Mouse (Mus musculus) hindbrain, embryonic 10.5 days (tissue): ENCODE results near the gene Cdt1. TPM values are rescaled to one million over a fixed set of nuclear protein-coding genes. Genes with fewer than 3 reads are reported as not detected.

ENCODE experiments used
- DNase-seq: peaks from one replicate; pipeline ENCODE4 v3.0.0-alpha.2; 2017; ENCODE audit warnings: low spot score
- H3K27ac ChIP-seq: fragments of 300-500 bp; sonication (generic); 2 replicates; pipeline ENCODE4 v1.5.1; 2016; ENCODE audit warnings: mild to moderate bottlenecking, moderate library complexity
- H3K27me3 ChIP-seq: fragments of 300-500 bp; sonication (generic); 2 replicates; pipeline ENCODE4 v1.6.1; 2016; ENCODE audit warnings: mild to moderate bottlenecking; ENCODE audit not compliant: poor library complexity, insufficient read depth, severe bottlenecking
- H3K36me3 ChIP-seq: fragments of 300-500 bp; sonication (generic); 2 replicates; pipeline ENCODE4 v1.6.1; 2016; ENCODE audit warnings: mild to moderate bottlenecking, moderate library complexity
- H3K4me1 ChIP-seq: fragments of 300-500 bp; sonication (generic); replicated peaks from 2 replicates; pipeline ENCODE4 v1.6.1; 2016; ENCODE audit warnings: mild to moderate bottlenecking
- H3K4me3 ChIP-seq: fragments of 300-500 bp; sonication (generic); 2 replicates; pipeline ENCODE4 v1.5.1; 2016; ENCODE audit warnings: mild to moderate bottlenecking, moderate library complexity
- H3K9me3 ChIP-seq: fragments of 300-500 bp; sonication (generic); 2 replicates; pipeline ENCODE4 v1.6.1; 2016; ENCODE audit warnings: mild to moderate bottlenecking, moderate library complexity
- WGBS: fragments of 180-500 bp; shearing (Covaris S2); methylation state at CpG from one replicate; pipeline ENCODE4 v1.1.7; 2016; 5-methylcytosine and 5-hydroxymethylcytosine counted together
- polyA plus RNA-seq: library from polyadenylated mRNA; unstranded; fragments of >200 nt; fragmentation: Nextera tagmentation; extraction: Ambion mirVana; gene quantifications from 2 replicates; pipeline ENCODE4 v1.2.1, GENCODE M21; 2016

Gene Cdt1
- polyA plus RNA-seq = 56.0 and 64.3 TPM in 2 replicates

GRCm38 (mm10) chr8:122567361-122568108 lies at the start of gene Cdt1:
TSS of gene Cdt1 (plus strand) at chr8:122568015.
- under 1% methylated on average over 62 of the region's 62 CpGs for WGBS
- Histone ChIP-seq H3K9me3 (no peaks in the 10 kb centered on the region), H3K4me1 (peaks cover 42% of the 10 kb centered on the region), H3K27me3 (no peaks in the 10 kb centered on the region), H3K27ac (peak within 1 kb of the TSS; percentile 96), H3K4me3 (peak within 1 kb of the TSS; percentile 95), H3K36me3 (peaks cover 48% of the 10 kb centered on the region)
- peak; percentile 97 for DNase-seq

DNA sequence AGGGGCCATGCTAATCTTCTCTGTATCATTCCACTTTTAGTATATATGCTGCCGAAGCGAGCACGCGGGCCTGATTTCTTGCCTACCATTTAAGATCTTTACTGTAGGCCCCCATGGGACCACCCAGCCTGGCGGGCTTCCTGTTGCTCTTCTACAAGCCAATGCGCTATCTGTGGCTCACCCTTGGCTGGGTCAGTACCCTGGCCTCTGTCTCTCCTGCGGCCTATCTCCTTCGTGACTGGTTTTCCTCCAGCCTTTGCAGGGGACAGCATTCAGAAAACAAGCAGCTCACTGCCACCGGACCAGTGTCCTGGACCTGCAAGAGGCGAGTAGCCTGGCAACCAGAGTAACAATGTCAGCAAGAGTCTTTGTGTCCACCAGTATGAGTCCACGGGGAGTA lies 47.2 kb upstream of the Cdt1 start:
- peaks cover 76% of the 10 kb centered on the region for H3K4me1 ChIP-seq
- H3K27ac ChIP-seq = peak overlapping the region; percentile 56
- no peaks in the 10 kb centered on the region for H3K36me3 ChIP-seq
- no peak for DNase-seq
- no peak overlapping the region for H3K4me3 ChIP-seq
- 67% methylated on average over 11 of the region's 11 CpGs for WGBS
- no peaks in the 10 kb centered on the region for H3K9me3 ChIP-seq
- H3K27me3 ChIP-seq = peaks cover 8% of the 10 kb centered on the region; the same call in 1 of the 2 replicates

GRCm38 (mm10) chr8:122522796-122523651 lies 44.8 kb upstream of the Cdt1 start:
- Histone ChIP-seq H3K27me3 (peaks cover 8% of the 10 kb centered on the region; the same call in 1 of the 2 replicates), H3K36me3 (no peaks in the 10 kb centered on the region), H3K4me3 (peak overlapping the region; percentile 14; the same call in 1 of the 2 replicates), H3K4me1 (peaks cover 78% of the 10 kb centered on the region), H3K9me3 (no peaks in the 10 kb centered on the region), H3K27ac (peak overlapping the region; percentile 78)
- DNase-seq = peak; percentile 18
- 49% methylated on average over 14 of the region's 14 CpGs for WGBS

DNA sequence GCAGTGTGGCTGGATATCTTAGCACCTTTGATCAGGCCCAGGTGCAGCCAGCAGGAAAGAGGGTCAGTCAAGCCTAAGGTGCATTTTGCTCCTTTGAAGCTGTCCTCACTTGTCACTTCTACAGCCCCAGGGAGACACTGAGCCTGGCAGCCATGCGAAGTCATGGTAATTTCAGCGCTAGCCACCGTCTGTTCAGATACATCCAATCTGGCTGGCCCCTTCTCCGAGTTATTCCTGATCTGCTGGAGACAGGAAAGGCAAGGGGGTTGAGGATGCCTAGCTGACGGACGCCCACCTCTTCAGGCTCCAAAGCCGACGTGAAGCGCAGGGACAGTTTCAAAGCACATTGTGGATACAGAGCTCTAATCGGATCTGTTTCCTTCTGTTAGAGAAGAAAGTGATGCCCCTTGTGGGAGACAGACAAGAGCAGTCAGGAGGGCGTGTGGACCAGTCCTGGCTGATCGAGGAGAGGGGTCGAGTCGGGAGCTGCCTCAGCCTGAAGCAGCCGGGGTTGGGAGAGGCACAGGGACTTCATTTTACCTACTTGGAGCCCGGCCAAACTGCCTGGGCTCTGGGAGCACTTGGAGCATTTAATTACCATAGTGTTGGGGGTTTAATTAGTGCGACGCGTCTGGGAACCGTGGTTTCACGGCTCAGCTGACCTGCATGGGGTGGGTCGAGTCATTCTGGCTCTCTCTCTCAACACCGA lies 44.0 kb upstream of the Cdt1 start:
- peak overlapping the region; percentile 78 for H3K27ac ChIP-seq
- peaks cover 8% of the 10 kb centered on the region; the same call in 1 of the 2 replicates for H3K27me3 ChIP-seq
- peaks cover 70% of the 10 kb centered on the region for H3K4me1 ChIP-seq
- no peak for DNase-seq
- WGBS = 30% methylated on average over 23 of the region's 23 CpGs
- peak overlapping the region; percentile 26; the same call in 1 of the 2 replicates for H3K4me3 ChIP-seq
- H3K36me3 ChIP-seq = no peaks in the 10 kb centered on the region
- H3K9me3 ChIP-seq = no peaks in the 10 kb centered on the region

DNA sequence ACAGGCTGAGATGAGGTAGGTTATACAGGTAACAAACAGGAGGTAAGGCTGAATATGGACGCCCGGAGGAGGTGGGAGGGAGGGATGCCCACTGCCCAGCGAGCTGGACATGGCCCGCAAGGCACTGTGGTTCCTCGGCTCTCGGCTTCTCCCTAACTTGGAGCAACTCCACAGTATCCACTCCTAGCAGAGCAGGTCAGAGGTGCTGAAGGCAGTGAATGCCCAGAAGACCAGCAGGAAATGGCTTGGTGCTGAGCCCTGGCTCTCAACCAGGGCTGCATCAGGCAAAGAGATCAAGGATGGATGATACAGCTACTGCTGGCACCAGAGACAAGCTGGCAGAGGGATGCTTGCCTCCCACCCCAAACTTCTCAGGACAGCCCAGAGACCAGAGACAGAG lies 43.3 kb upstream of the Cdt1 start:
- Histone ChIP-seq H3K27ac (peak overlapping the region; percentile 78), H3K27me3 (peaks cover 8% of the 10 kb centered on the region; the same call in 1 of the 2 replicates), H3K4me1 (peaks cover 65% of the 10 kb centered on the region), H3K36me3 (no peaks in the 10 kb centered on the region), H3K4me3 (no peak overlapping the region), H3K9me3 (no peaks in the 10 kb centered on the region)
- DNase-seq = no peak
- 78% methylated on average over 6 of the region's 6 CpGs for WGBS

GRCm38 (mm10) chr8:122525004-122525403 lies 42.8 kb upstream of the Cdt1 start:
- no peak for DNase-seq
- H3K27ac ChIP-seq = peak overlapping the region; percentile 78
- 79% methylated on average over 6 of the region's 6 CpGs for WGBS
- peaks cover 61% of the 10 kb centered on the region for H3K4me1 ChIP-seq
- peaks cover 8% of the 10 kb centered on the region; the same call in 1 of the 2 replicates for H3K27me3 ChIP-seq
- H3K4me3 ChIP-seq = no peak overlapping the region
- H3K9me3 ChIP-seq = no peaks in the 10 kb centered on the region
- H3K36me3 ChIP-seq = no peaks in the 10 kb centered on the region

DNA sequence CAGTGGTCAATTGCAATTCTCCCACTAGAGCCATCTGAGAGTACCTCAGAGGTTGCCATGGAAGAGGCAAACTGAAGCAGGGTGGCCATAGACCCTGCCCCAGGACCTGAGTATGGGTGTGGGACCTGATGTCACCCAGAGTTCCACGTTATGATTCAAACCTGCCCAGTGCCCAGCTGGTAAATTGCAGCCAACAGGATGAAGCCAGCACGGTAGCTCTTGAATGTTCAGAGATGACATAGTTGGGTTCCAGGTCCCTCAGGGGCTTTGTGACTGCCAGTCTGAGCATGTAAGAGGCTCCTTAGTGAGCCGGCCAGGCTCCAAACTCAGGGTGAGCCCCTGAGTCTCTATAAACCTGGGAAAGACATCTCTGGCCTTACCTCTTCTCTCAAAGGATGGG lies 41.7 kb upstream of the Cdt1 start:
- Histone ChIP-seq H3K9me3 (no peaks in the 10 kb centered on the region), H3K4me3 (no peak overlapping the region), H3K27ac (peak overlapping the region; percentile 78), H3K36me3 (no peaks in the 10 kb centered on the region), H3K27me3 (peaks cover 8% of the 10 kb centered on the region; the same call in 1 of the 2 replicates), H3K4me1 (peaks cover 61% of the 10 kb centered on the region)
- WGBS = 78% methylated on average over 3 of the region's 3 CpGs
- DNase-seq = no peak

DNA sequence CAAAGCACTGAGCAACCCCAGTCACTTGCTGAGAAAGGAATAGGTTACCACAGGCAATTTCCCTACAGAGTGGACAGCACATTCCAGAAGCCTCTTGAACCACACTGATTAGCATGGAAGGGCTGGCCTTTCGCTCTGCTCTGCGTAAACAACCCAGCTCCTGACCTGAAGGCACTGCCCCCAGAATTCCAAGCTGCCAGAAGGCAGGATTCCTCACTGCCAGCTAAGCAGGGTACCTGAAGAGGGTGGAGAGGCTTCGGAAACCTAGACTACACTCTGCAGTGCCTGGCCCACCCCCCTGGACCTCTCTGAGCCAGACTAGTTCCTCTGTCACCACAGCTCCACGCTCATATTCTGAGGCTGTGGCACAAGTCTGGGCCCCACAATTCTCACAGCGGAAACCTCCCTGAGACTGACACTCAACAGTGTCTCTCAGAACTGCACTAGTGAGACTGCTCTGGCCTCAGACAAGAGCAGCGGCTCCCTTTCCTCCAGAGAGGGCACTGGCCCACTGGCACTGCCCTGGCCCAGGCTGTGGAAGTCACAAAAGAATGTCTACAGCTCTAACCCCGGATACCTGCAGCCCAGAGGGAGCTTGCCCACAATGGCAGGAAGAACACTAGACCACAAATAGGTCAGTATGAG lies 41.2 kb upstream of the Cdt1 start:
- Histone ChIP-seq H3K4me3 (no peak overlapping the region), H3K36me3 (no peaks in the 10 kb centered on the region), H3K9me3 (no peaks in the 10 kb centered on the region), H3K27me3 (peaks cover 8% of the 10 kb centered on the region; the same call in 1 of the 2 replicates), H3K27ac (peak overlapping the region; percentile 78), H3K4me1 (peaks cover 66% of the 10 kb centered on the region)
- no peak for DNase-seq
- 75% methylated on average over 7 of the region's 7 CpGs for WGBS

- H3K27me3 ChIP-seq = peaks cover 8% of the 10 kb centered on the region; the same call in 1 of the 2 replicates
- no peaks in the 10 kb centered on the region for H3K36me3 ChIP-seq
- no peaks in the 10 kb centered on the region for H3K9me3 ChIP-seq
- no peak overlapping the region for H3K4me3 ChIP-seq
- H3K4me1 ChIP-seq = peaks cover 66% of the 10 kb centered on the region
- no peak overlapping the region for H3K27ac ChIP-seq
- no peak for DNase-seq
- WGBS = 95% methylated on average over 3 of the region's 3 CpGs
Observed at GRCm38 (mm10) chr8:122527937-122528336, 39.9 kb upstream of the Cdt1 start.

- Histone ChIP-seq H3K4me1 (peaks cover 55% of the 10 kb centered on the region), H3K4me3 (no peak overlapping the region), H3K9me3 (no peaks in the 10 kb centered on the region), H3K36me3 (no peaks in the 10 kb centered on the region), H3K27me3 (peaks cover 5% of the 10 kb centered on the region; the same call in 1 of the 2 replicates), H3K27ac (no peak overlapping the region)
- 89% methylated on average over 4 of the region's 4 CpGs for WGBS
- no peak for DNase-seq
Observed at GRCm38 (mm10) chr8:122529159-122529558, 38.7 kb upstream of the Cdt1 start.

DNA sequence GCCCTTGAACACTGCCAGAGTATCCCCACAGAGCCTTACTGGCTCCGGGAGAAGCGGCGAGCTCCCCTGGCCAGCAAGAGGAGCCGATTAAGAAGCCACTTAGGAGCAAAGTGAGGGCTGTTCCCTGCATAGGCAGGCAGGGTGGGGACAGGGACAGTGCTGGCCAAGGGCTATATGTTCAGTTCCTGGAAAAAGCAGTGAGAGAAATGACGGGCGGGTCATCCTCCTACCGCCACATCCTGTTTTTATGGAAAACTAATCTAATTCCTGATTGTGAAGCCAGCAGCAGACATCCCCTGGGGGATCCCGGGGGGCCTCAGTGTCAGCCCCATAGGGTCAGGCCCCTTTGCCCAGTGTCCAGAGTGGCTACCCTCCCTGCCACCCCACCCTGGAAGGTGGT lies 36.5 kb upstream of the Cdt1 start:
- Histone ChIP-seq H3K27me3 (no peaks in the 10 kb centered on the region), H3K9me3 (no peaks in the 10 kb centered on the region), H3K27ac (peak overlapping the region; percentile 13; the same call in 1 of the 2 replicates), H3K4me1 (peaks cover 39% of the 10 kb centered on the region), H3K4me3 (no peak overlapping the region), H3K36me3 (no peaks in the 10 kb centered on the region)
- WGBS = 88% methylated on average over 8 of the region's 8 CpGs
- DNase-seq = no peak

DNA sequence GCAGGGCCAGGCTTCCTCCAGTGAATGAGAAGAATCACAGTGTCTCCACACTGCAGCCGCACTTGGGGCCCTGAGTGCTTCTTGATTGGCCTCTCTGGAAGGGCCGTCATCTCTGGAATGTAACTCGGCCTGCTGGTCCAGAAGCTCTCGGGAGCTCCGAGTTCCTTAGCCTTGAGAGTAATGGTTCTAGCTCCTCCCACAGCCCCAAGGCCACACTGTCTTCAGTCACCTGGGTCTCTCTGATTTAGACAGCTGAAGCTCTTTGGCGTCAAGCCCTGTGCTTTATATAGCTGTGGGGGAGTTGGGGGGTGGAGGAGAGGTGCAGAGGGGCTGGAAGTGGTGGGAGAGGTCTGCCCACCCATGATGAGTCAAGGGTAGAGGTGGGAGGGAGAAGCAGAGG lies 30.8 kb upstream of the Cdt1 start:
- H3K27ac ChIP-seq = peak overlapping the region; percentile 53
- H3K4me1 ChIP-seq = peaks cover 37% of the 10 kb centered on the region
- no peaks in the 10 kb centered on the region for H3K36me3 ChIP-seq
- DNase-seq = no peak
- no peaks in the 10 kb centered on the region for H3K27me3 ChIP-seq
- H3K9me3 ChIP-seq = no peaks in the 10 kb centered on the region
- H3K4me3 ChIP-seq = no peak overlapping the region
- 70% methylated on average over 6 of the region's 6 CpGs for WGBS
